Mouse (Mus musculus): ENCODE results near the gene Ptprn2. TPM values are rescaled to one million over a fixed set of nuclear protein-coding genes. Genes with fewer than 3 reads are reported as not detected.

Gene Ptprn2
- total RNA-seq, 1 experiment from 2014 or later: 0.12 TPM

GRCm38 (mm10) chr12:116813012-116813411, 327.5 kb downstream of the Ptprn2 start:
- ATAC-seq (ENCODE audit: extremely low read depth, insufficient number of reproducible peaks, low FRiP score, poor library complexity, severe bottlenecking): no peak

- ATAC-seq (ENCODE audit: extremely low read depth, insufficient number of reproducible peaks, low FRiP score, poor library complexity, severe bottlenecking): no peak
These were observed 334.3 kb downstream of the Ptprn2 start for GRCm38 (mm10) chr12:116819836-116820235.

DNA sequence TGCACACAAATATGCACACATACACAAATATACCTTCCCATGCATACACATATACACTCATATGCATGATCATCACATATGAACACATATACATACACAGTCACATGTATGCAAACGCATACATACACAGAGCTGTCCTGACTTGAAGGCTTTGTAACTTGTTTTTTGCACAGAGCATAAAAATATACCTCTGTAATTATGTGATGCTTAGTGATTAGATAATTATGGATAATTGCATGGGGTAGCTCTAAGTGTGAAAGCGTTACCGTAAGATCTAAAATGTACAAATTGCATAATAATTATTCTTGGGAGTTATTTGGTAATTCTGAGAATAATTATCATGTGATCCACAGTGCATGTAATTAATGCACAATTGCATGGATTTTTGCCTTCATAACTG, 337.8 kb downstream of the Ptprn2 start:
- no peak for ATAC-seq (ENCODE audit: extremely low read depth, insufficient number of reproducible peaks, low FRiP score, poor library complexity, severe bottlenecking)

- no peak for ATAC-seq (ENCODE audit: extremely low read depth, insufficient number of reproducible peaks, low FRiP score, poor library complexity, severe bottlenecking)
These were observed 342.2 kb downstream of the Ptprn2 start for GRCm38 (mm10) chr12:116827748-116828147.

DNA sequence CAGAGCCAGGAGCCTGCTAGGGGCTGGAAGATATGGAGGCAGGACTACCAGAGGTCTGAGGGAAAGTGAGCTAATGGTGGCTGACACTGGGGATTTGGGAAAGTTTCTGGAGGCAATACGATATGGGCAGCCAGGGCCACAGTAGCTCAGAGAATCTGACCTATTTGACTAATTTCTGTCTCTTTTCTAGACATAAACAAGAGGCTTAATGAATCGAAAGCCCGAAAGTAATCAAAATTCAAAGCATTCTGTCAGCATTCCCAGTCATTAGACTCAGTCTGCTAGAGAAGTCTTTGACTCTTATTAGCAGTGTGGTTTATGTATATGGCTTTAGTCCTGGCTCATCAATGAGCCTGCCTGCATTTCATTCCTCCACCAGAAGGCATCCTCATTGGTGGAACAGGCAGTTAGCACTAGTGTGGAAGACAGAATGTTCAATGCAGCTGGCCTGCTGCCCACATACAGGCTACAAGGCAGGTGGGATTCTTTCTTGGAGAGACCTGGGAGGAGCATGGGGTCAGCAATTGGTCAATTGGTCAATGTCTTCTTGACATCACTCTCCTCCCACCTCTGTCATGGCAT, 353.2 kb downstream of the Ptprn2 start:
- ATAC-seq (ENCODE audit: extremely low read depth, insufficient number of reproducible peaks, low FRiP score, poor library complexity, severe bottlenecking): no peak

DNA sequence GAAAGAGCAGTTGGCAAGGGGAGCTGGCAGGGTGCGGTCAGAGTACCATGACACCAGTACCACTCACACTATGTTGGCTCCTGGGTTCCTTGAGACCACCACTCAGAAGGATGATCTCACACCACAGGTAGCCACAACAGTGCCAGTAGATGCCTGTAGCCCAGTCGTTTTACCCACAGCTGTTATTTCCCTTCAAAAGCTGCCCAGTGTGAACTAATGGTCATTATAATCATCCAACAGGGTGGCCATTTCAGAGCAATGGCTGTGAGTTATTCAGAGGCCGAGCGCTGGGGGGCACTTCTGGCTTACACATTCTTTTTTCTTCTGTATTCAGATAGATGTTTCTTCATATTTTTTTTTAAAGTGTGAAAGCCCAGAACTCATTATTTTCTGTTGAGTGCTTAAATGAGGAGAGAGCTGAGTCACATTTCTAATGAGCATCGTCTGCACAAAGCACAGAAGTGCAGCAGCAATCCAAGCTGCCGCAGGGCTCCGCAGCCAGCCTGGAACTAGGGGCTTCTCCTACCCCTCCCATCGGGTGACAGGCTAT, 357.3 kb downstream of the Ptprn2 start:
- ATAC-seq (ENCODE audit: extremely low read depth, insufficient number of reproducible peaks, low FRiP score, poor library complexity, severe bottlenecking): no peak

DNA sequence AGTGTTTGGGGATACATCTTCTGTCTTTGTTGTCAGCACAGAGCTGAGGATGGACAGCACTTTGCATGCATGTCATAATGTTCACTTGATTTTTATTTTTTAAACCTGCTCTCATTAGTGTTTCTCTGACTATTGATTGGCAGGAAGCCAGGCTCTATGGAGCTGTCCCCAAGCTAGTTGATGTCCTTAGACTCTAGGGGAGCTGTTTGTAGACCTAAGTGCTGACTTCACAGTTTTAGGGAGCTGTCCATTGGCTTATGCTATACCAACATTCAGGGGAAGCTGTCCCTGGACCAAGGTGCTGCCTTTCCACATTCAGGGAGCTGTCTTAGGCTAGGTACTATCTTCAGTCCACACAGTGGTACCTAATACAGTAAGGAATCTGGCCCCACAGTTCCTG, 360.7 kb downstream of the Ptprn2 start:
- ATAC-seq (ENCODE audit: extremely low read depth, insufficient number of reproducible peaks, low FRiP score, poor library complexity, severe bottlenecking): no peak

DNA sequence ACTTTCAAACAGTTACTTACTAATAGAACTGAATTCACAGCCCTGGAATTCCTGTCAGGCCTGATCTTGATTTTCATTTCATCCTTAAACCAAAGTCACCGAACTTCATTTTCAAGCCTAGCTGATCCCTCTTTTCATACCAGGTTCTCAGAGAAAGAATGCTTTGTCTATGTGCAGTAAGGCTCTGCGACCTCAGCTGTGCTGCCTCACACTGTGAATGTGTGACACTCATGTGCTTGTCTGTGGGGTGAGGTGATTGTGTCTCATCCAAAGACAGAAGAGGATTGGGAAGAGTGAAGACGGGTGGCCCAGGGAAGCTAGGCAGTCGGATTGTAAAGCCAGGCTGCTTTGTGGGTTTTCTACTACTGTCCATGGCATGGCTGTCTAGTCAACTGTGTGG, 361.5 kb downstream of the Ptprn2 start:
- ATAC-seq (ENCODE audit: extremely low read depth, insufficient number of reproducible peaks, low FRiP score, poor library complexity, severe bottlenecking): no peak

DNA sequence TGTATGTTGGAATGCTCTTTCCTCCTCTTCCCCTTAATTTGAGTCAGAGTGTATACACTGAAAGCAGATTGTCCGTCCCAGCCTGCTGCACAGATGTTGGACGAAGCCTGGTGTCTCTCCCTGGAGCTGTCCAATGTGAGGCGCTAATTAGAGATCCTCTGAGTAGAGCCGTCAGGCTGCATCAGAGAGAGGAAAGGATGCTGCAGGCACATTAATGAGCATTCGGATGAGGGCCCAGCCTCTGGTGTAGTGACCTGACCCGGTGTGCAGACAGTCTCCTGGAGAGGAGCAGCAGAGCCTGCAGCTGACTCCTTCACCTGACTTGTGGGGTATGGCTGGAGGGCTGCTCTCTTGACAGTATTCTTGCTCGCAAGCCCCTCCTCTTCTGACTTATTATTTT, 370.8 kb downstream of the Ptprn2 start:
- ATAC-seq (ENCODE audit: extremely low read depth, insufficient number of reproducible peaks, low FRiP score, poor library complexity, severe bottlenecking): no peak

- no peak for ATAC-seq (ENCODE audit: extremely low read depth, insufficient number of reproducible peaks, low FRiP score, poor library complexity, severe bottlenecking)
These were observed 376.0 kb downstream of the Ptprn2 start for GRCm38 (mm10) chr12:116861360-116862017.

- no peak for ATAC-seq (ENCODE audit: extremely low read depth, insufficient number of reproducible peaks, low FRiP score, poor library complexity, severe bottlenecking)
These were observed 377.9 kb downstream of the Ptprn2 start for GRCm38 (mm10) chr12:116863291-116863899.

- ATAC-seq (ENCODE audit: extremely low read depth, insufficient number of reproducible peaks, low FRiP score, poor library complexity, severe bottlenecking): no peak
These were observed 388.5 kb downstream of the Ptprn2 start for GRCm38 (mm10) chr12:116873866-116874585.

GRCm38 (mm10) chr12:116887496-116888281, 402.2 kb downstream of the Ptprn2 start:
- no peak for ATAC-seq (ENCODE audit: extremely low read depth, insufficient number of reproducible peaks, low FRiP score, poor library complexity, severe bottlenecking)

GRCm38 (mm10) chr12:116888856-116889255, 403.3 kb downstream of the Ptprn2 start:
- no peak for ATAC-seq (ENCODE audit: extremely low read depth, insufficient number of reproducible peaks, low FRiP score, poor library complexity, severe bottlenecking)

DNA sequence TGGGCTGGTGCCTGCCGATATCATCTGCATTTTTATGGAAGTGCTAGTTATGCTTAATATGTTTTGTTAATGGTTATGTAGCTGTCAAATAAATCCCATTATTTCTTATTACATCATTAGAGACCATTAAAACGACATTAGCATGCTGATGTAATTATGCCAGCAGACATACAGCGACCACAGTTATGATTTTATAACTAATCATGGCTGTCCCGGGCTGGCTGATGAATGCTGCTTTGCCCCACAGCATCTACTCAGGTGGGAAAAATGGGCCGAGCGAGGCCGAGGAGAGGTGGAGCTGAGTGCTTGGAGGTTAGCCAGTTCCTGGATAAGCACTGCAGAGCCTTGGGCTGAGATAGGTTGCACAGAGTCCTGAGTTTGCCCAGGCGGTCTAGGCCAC, 407.1 kb downstream of the Ptprn2 start:
- ATAC-seq (ENCODE audit: extremely low read depth, insufficient number of reproducible peaks, low FRiP score, poor library complexity, severe bottlenecking): no peak

GRCm38 (mm10) chr12:116896651-116897050, 411.1 kb downstream of the Ptprn2 start:
- ATAC-seq (ENCODE audit: extremely low read depth, insufficient number of reproducible peaks, low FRiP score, poor library complexity, severe bottlenecking): no peak

- ATAC-seq (ENCODE audit: extremely low read depth, insufficient number of reproducible peaks, low FRiP score, poor library complexity, severe bottlenecking): no peak
These were observed 416.3 kb downstream of the Ptprn2 start for GRCm38 (mm10) chr12:116901773-116902172.

- ATAC-seq (ENCODE audit: extremely low read depth, insufficient number of reproducible peaks, low FRiP score, poor library complexity, severe bottlenecking): no peak
These were observed 421.9 kb downstream of the Ptprn2 start for GRCm38 (mm10) chr12:116907424-116907823.

DNA sequence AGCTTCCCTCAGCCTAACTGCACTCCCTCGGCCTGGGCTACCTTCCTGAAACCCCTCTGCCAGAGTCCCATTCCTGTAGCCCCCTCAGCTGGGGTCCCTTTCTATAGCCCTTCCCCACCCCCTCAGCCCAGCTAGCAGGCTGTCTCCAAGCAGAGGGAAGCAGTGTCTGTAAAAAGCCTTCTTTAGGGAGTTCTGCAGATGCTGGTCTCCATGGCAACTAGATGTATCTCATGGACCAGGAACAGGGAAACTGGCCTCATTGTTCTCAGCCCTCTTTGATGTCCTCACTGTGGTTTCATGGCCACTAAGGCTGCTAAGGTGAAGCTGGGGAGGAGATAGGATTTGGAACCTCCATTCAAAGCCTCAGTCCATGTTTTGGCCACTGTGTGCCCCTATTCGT, 423.1 kb downstream of the Ptprn2 start:
- ATAC-seq (ENCODE audit: extremely low read depth, insufficient number of reproducible peaks, low FRiP score, poor library complexity, severe bottlenecking): no peak

Measured in neutrophil, adult 5-6 weeks (primary cell).